Mouse (Mus musculus) left cerebral cortex, adult 18-20 months (tissue): ENCODE data around the gene Pnma1. TPM values are rescaled to one million over a fixed set of nuclear protein-coding genes. Genes with fewer than 3 reads are reported as not detected.

ENCODE experiments used
- DNase-seq, 2 experiments: peaks; one replicate each; pipeline ENCODE4 v3.0.0; 2021 to 2022; ENCODE audit warnings: low spot score in 2 of 2, mixed read lengths in 1 of 2
- total RNA-seq, 2 experiments: library from RNA; stranded (reverse); gene quantifications; 2 replicates each; pipeline ENCODE4 v1.2.3; 2021

Gene Pnma1
- total RNA-seq, 2 experiments from 2014 or later: 4.2 to 6.9 TPM

- no peak for DNase-seq
Measured at GRCm38 (mm10) chr12:84178652-84179445, 30.6 kb upstream of the Pnma1 start.

- DNase-seq: no peak
Measured at GRCm38 (mm10) chr12:84178052-84178451, 29.8 kb upstream of the Pnma1 start.

DNA sequence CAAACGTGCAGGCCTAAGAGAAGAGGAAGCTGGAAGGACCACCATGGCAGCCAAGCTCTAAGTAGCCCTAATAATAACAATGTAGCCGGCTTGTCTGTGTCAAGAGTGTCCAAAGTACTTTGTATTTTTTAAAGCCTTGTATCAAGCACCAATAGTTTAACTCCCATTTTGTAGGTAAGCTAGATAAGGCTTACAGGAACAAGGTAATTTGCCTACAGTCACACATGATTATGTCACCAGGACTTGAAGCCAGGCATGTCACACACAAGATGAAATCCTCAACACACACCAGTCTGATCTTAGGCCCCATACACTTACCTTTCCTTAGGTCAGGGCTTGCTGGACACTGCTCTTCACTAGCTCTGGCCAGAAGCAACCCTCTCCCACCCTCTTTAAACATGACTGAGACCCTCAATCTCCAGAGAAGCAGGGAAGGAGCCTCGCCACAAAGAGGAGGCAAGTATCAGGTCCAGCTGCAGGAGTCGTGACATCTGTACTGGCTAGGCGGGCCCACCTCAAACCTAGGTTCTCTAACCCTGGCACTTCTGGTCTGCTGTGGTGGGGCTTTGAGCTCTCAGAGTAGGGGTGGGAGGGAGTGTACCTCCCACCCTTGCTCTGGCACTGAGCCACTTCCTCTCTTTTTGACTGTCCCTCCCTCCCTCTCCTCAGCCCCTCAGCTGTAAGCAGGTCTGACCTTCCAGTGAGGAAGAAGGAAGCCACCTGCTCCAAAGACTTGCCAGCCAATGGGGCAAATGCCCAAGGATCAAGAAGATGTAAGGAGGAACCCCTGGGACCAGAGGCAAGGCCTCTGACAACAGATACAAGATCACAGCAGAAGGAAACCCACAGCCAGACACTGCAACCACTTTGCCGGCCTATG is 28.8 kb upstream of the Pnma1 start:
- DNase-seq: no peak

DNA sequence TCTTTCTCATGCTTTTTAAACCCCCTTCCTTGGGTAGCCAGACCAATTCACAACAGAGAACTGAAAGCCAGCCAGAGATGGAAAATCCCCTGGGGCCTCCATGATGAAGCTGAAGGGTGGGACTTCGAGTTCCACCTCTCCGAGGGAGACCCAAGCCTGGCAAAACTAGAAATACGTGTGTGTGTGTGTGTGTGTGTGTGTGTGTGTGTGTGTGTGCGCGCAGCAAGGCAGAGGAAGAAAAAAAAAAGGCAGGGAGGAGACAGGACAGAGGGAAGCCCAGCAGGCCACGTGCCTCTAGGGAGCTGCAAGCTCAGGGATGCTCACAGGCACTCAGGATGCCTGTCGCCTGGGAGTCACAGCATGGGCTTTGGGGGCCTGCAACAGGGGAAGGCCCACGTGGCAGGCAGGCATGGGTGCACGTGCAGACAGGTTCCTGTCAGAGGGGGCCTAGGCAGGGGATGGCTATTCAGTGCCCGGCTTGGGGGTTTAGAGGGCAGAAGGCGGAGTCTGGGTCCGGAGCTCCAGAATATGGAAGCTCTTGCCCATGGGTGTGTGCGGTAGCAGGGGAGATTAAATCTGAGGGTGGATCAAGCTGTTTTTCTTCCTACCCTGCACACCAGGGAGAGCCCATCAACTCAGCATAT is 28.0 kb upstream of the Pnma1 start:
- no peak for DNase-seq

DNA sequence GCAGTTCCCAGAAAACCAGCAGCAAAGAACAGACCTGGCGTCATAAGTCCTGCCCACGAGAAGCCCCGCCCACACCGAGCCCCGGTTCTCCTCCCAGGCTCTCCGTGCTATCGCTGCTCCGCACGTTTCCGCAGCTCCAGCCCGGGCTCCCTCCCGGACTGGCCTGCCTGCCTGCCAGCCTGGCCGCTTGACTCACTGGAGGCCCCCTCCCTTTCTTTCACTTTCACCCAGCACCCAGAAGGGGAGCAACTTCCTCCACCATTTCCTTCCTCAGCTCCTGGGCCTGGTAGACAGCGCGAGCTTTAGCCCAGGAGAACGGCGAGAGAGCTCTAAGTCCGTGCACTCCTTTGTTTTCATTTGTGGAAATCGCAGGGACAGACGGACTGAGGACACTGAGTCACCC is 27.4 kb upstream of the Pnma1 start:
- peak; percentile 81 to 88 for DNase-seq

GRCm38 (mm10) chr12:84174871-84175270 is 26.6 kb upstream of the Pnma1 start:
- no peak for DNase-seq

- no peak for DNase-seq
Measured at GRCm38 (mm10) chr12:84174190-84174811, 26.0 kb upstream of the Pnma1 start.

- DNase-seq: no peak
Measured at GRCm38 (mm10) chr12:84173309-84173915, 25.1 kb upstream of the Pnma1 start.

GRCm38 (mm10) chr12:84172862-84173261 is 24.6 kb upstream of the Pnma1 start:
- DNase-seq: peak in 1 of 2 experiments; percentile 44

DNA sequence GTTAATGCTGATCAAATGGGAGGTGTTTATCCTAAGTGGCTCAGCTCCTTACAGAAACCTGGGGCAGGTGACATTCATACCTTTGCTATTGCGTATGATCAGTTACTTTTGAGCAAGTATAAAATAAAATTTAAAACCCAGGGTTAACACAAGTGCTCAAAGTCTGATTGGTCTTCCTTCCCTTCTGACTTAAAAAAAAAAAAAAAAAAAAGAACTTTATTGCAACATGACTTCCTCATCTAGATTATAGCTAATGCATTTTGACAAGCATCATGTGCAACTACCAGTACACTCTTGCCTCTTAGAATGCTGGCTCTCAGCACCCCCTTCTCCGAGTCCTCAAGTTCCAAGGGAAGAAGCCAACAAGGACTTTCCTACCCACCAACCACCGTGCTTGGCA is 23.9 kb upstream of the Pnma1 start:
- DNase-seq: no peak

- no peak for DNase-seq
Measured at GRCm38 (mm10) chr12:84170610-84171009, 22.3 kb upstream of the Pnma1 start.

- no peak for DNase-seq
Measured at GRCm38 (mm10) chr12:84165631-84166373, 17.5 kb upstream of the Pnma1 start.

DNA sequence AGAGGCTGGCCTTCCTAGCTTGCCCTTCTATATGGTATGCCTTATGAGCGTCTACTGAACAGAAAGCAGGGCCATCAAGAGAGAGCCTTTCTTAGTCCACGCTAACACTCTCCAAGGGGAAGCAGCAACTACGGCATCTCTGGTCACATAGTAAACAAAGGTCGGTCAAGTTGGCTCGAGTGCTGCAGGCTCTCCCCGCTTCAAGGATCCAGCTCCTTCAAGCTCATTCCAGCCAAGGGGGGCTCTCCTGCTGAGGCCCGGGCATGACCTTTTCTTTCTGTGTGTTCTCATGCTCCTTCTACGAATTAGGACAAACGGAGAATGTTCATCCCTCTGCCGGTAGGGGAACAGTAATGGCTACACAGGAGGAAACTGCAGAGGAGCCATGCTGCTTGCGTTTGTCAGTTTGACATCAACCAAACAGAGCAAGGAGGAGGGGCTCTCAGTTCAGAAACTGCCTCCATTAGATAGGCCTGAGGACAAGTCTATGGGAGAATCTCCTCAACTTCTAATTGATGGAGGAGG is 15.4 kb upstream of the Pnma1 start:
- no peak for DNase-seq

DNA sequence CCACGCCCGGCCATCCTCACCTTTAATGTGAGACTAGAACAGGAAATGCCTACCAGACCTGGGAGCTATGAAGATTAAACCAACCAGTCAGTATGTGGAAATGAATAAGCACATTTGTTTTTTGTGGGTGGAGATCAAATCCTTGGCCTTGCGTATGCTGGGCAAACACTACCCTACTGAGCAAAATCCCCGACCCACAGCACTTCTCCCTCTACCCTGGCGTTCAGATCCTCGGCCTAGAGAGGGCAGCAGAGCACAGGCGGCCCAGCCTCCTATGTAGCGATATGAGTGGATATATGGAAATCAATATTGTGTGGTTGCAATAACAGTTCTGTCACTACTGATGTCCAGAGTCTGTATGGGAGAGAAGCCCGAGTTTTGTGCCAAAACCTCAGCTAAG is 14.8 kb upstream of the Pnma1 start:
- no peak for DNase-seq

- DNase-seq: no peak
Measured at GRCm38 (mm10) chr12:84161616-84162433, 13.5 kb upstream of the Pnma1 start.

GRCm38 (mm10) chr12:84161116-84161515 is 12.8 kb upstream of the Pnma1 start:
- DNase-seq: no peak

DNA sequence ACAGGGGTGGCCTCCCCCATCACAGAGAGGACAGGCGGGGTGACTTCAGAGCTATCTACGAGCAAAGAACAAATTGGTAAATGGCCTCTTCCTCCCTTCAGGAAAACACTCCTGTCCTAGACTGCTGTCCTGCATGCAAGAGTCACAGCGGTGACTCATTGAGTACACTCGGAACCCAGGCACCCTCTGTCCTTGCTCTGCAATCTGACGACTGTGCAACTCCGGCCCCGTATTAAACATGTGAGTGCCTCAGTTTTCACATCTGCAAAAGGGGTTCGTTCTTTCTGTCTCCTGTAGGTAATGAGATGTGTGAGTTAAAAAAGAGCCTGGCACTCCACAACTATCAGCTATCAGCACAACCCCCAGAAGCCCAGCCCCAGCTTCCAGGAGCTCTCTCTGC is 12.2 kb upstream of the Pnma1 start:
- no peak for DNase-seq

DNA sequence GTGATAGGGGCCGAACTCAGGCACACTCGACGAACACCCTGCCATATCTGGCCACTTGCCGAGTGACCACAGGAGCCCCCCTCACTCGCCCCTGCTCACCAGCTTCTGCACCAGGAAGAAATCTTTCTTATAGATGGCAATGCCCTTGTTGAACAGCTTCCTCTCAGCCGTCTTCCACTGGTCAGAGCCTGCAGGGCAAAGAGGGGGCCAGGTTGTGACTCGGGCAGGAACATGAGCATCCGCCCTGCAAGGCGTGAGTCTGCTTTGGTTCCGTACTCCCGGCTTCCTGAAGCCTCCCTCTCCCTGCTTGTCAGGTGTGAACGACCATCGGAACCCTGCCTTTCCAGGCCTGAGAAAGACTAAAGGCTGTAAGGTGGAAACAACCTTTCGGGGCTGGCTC is 9.9 kb upstream of the Pnma1 start:
- DNase-seq: no peak

- DNase-seq: no peak
Measured at GRCm38 (mm10) chr12:84156210-84156609, 7.9 kb upstream of the Pnma1 start.
